Comparison of ENCODE assay signal across 9 mouse cellular contexts in the genomic region with DNA sequence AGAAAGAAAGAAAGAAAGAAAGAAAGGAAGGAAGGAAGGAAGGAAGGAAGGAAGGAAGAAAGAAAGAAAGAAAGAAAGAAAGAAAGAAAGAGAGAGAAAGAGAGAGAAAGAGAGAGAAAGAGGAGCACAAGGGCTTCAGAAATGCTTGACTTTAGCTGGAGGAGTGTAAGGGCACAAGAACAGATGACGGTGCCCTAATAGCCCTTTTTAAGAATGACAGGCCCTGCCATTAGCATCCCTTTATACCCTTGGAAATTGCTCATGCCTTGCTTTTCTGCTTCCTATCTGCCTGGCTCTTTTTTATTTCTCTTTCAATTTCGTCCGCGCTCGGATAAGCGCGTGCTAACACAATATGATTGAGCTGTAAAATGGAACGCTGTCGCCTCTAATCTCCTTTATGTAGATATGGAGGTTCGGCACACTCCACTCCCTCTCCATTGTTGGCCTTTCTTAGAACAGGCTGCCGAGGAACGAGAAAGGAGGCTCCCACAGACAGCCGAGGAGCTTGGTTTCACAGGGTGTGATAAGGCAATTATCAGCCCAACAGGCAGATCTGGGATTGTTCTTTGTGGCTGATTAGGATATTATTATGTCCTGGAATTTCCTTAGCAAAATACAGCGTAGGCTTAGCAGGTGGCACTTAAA.
DNase-seq lines count a peak whose midpoint lies in the region; ATAC-seq lines count a peak whose summit lies in the region.
"Had no signal": no experiment of that assay in that cellular context is flagged by ENCODE, and none has a peak within 500 bp of the region (broad histone marks: within the 10 kb centered on the region; RNA-seq: fewer than 3 reads in every experiment).

No protein-coding gene starts in this region.

- H3K27me3 ChIP-seq in hindbrain, embryonic 16.5 days (replicated peaks; ENCODE audit: control insufficient read depth, insufficient read depth, low read length), result no peaks in the 10 kb centered on the region
- H3K27me3 ChIP-seq in midbrain, embryonic 16.5 days (ENCODE audit: control insufficient read depth, insufficient read depth, low read depth, low read length), result no peaks in the 10 kb centered on the region; the same call in 1 of the 2 replicates
- H3K27me3 ChIP-seq: megakaryocyte, embryonic 14.5 days had no signal

- no peaks in the 10 kb centered on the region for H3K4me1 ChIP-seq in hindbrain, embryonic 16.5 days (ENCODE audit: control insufficient read depth, insufficient read depth, low read depth, low read length)
- peaks cover 7% of the 10 kb centered on the region; the same call in 1 of the 2 replicates for H3K4me1 ChIP-seq in midbrain, embryonic 16.5 days (ENCODE audit: control insufficient read depth, insufficient read depth, low read length)
- H3K4me1 ChIP-seq: megakaryocyte, embryonic 14.5 days had no signal

- peak; percentile 40; the same call in 1 of the 2 replicates for ATAC-seq in hindbrain, embryonic 16.5 days
- peak; percentile 56; the same call in 1 of the 2 replicates for ATAC-seq in midbrain, embryonic 16.5 days

- peak; percentile 14 for DNase-seq in layer of hippocampus, adult 11-12 months (ENCODE audit: low spot score)
- DNase-seq in layer of hippocampus, postnatal 25 days (ENCODE audit: extremely low spot score in 1 of 2, low spot score in 1 of 2), result no peak
- DNase-seq in embryo, embryonic 10 days (ENCODE audit: low spot score), result peak; percentile 28
- no peak for DNase-seq in adrenal gland, postnatal 10 days
- no peak for DNase-seq in gastrocnemius, postnatal 10 days
- DNase-seq in gastrocnemius, postnatal 36 days, result no peak

- no peaks in the 10 kb centered on the region for H3K9me3 ChIP-seq in hindbrain, embryonic 16.5 days (ENCODE audit: control insufficient read depth, low read length)
- no peaks in the 10 kb centered on the region for H3K9me3 ChIP-seq in midbrain, embryonic 16.5 days (replicated peaks; ENCODE audit: control insufficient read depth, low read length, poor library complexity, severe bottlenecking)

- no peak overlapping the region for H3K27ac ChIP-seq in hindbrain, embryonic 16.5 days (ENCODE audit: low read depth, low read length)
- H3K27ac ChIP-seq in midbrain, embryonic 16.5 days (ENCODE audit: low read length), result no peak overlapping the region

- 19% methylated on average over 14 of the region's 14 CpGs for WGBS in hindbrain, embryonic 16.5 days
- 7% methylated on average over 14 of the region's 14 CpGs for WGBS in midbrain, embryonic 16.5 days

- no peak overlapping the region; the same call in 1 of the 2 replicates for H3K4me3 ChIP-seq in hindbrain, embryonic 16.5 days (ENCODE audit: low read length)
- H3K4me3 ChIP-seq in midbrain, embryonic 16.5 days (ENCODE audit: low read depth, low read length), result peak overlapping the region; percentile 21; the same call in 1 of the 2 replicates
- H3K4me3 ChIP-seq: megakaryocyte, embryonic 14.5 days had no signal

- no peaks in the 10 kb centered on the region for H3K36me3 ChIP-seq in hindbrain, embryonic 16.5 days (ENCODE audit: control insufficient read depth, insufficient read depth, low read length)
- H3K36me3 ChIP-seq in midbrain, embryonic 16.5 days (ENCODE audit: control insufficient read depth, insufficient read depth, low read length), result no peaks in the 10 kb centered on the region

- H3K9ac ChIP-seq in hindbrain, embryonic 16.5 days (ENCODE audit: low read depth, low read length), result peak overlapping the region; percentile 9; the same call in 1 of the 2 replicates
- peak overlapping the region; percentile 42; the same call in 1 of the 2 replicates for H3K9ac ChIP-seq in midbrain, embryonic 16.5 days (ENCODE audit: low read depth, low read length)

- intact Hi-C loops in gastrocnemius, postnatal 36 days (cut with DNase I), result no loop called here

- H3K4me2 ChIP-seq in hindbrain, embryonic 16.5 days (ENCODE audit: low read length), result peak overlapping the region; percentile 42
- H3K4me2 ChIP-seq in midbrain, embryonic 16.5 days (ENCODE audit: low read length), result peak overlapping the region; percentile 41

Comparison
In these comparisons a context has a peak if more than half of its experiments do, and no peak if none do; other contexts are left out.
1. DNase-seq: peak in layer of hippocampus, adult 11-12 months (single experiment) and embryo, embryonic 10 days (single experiment); none in layer of hippocampus, postnatal 25 days (0 of 2), adrenal gland, postnatal 10 days (single experiment), gastrocnemius, postnatal 10 days (single experiment) and gastrocnemius, postnatal 36 days (0 of 2).